Mouse (Mus musculus) spleen, adult 2 months (tissue): Measurements from ENCODE around the gene Apba3.

Source experiments
- CTCF ChIP-seq: fragments of 200-500 bp; IDR thresholded peaks from 2 replicates; pipeline ENCODE4 v1.5.1; 2011; ENCODE audit warnings: mild to moderate bottlenecking, inconsistent platforms; ENCODE audit not compliant: insufficient read depth, insufficient read length, insufficient replicate concordance; ENCODE audit errors: extremely low read depth
- POLR2A ChIP-seq: fragments of 200-500 bp; IDR thresholded peaks from 2 replicates; pipeline ENCODE4 v1.6.1; 2011; ENCODE audit warnings: low read depth, low read length, inconsistent platforms

DNA sequence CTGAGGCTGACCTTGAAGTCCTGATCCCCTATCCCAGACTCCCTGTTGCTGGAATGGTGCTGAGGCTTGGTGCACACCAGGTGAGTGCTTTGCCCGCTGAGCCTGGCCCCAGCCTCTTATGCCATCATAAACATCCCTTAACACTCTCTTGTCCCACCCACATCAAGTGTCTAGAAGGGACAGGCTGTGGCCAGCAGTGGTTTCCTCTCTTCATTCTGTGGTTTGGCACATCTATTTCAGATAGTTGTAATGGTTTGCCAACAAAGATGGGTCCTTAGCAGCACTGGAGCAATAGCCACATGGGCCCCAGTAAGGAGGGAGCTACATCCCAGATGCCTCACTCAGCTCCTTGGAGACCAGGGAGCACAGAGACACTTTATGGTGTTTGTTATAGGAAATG, 11.9 kb upstream of the Apba3 start:
- TF ChIP-seq CTCF (no peak), POLR2A (no peak)
